Mouse (Mus musculus) urinary bladder, postnatal 36 days (tissue): ENCODE data around the gene Sgms2.
A peak's percentile ranks its signal among the peaks of the same experiment; 100 is the strongest.
"Not testable (repeated sequence)": the region's sequence is repeated elsewhere in the genome, so short reads cannot be mapped to it uniquely, and the experiment has no call there.

Experiments used
- DNase-seq, 2 experiments: peaks; one replicate each; pipeline ENCODE4 v3.0.0; 2022; ENCODE audit warnings: low spot score in 2 of 2, mixed read lengths in 1 of 2

Gene Sgms2

GRCm38 (mm10) chr3:131358205-131358604 lies 133.0 kb downstream of the Sgms2 start:
- DNase-seq = no peak

GRCm38 (mm10) chr3:131357643-131358042 lies 133.6 kb downstream of the Sgms2 start:
- DNase-seq = no peak

GRCm38 (mm10) chr3:131356026-131356425 lies 135.2 kb downstream of the Sgms2 start:
- no peak for DNase-seq

GRCm38 (mm10) chr3:131350539-131350938 lies 140.7 kb downstream of the Sgms2 start:
- DNase-seq = no peak

- DNase-seq = no peak
Observed at GRCm38 (mm10) chr3:131349013-131349412, 142.2 kb downstream of the Sgms2 start.

- DNase-seq = no peak
Observed at GRCm38 (mm10) chr3:131348579-131348950, 142.6 kb downstream of the Sgms2 start.

- DNase-seq = no peak
Observed at GRCm38 (mm10) chr3:131347831-131348578, 143.2 kb downstream of the Sgms2 start.

GRCm38 (mm10) chr3:131345903-131346302 lies 145.3 kb downstream of the Sgms2 start:
- no peak for DNase-seq

- no peak for DNase-seq
Observed at GRCm38 (mm10) chr3:131343311-131343710, 147.9 kb downstream of the Sgms2 start.

GRCm38 (mm10) chr3:131340885-131341284 lies 150.3 kb downstream of the Sgms2 start:
- DNase-seq = no peak

GRCm38 (mm10) chr3:131339280-131339679 lies 151.9 kb downstream of the Sgms2 start:
- DNase-seq = no peak

- not testable (repeated sequence) for DNase-seq
Observed at GRCm38 (mm10) chr3:131337749-131338148, 153.5 kb downstream of the Sgms2 start.

GRCm38 (mm10) chr3:131336629-131337028 lies 154.6 kb downstream of the Sgms2 start:
- DNase-seq = no peak

- DNase-seq = no peak
Observed at GRCm38 (mm10) chr3:131335117-131335547, 156.1 kb downstream of the Sgms2 start.

- no peak for DNase-seq
Observed at GRCm38 (mm10) chr3:131327189-131327588, 164.0 kb downstream of the Sgms2 start.

- DNase-seq = no peak
Observed at GRCm38 (mm10) chr3:131326637-131327036, 164.6 kb downstream of the Sgms2 start.

GRCm38 (mm10) chr3:131322081-131322815 lies 169.0 kb downstream of the Sgms2 start:
- no peak for DNase-seq

- DNase-seq = peak; percentile 66 to 75
Observed at GRCm38 (mm10) chr3:131320184-131320583, 171.0 kb downstream of the Sgms2 start.

- no peak for DNase-seq
Observed at GRCm38 (mm10) chr3:131318211-131318610, 173.0 kb downstream of the Sgms2 start.

GRCm38 (mm10) chr3:131317126-131317525 lies 174.1 kb downstream of the Sgms2 start:
- no peak for DNase-seq

GRCm38 (mm10) chr3:131315957-131316510 lies 175.2 kb downstream of the Sgms2 start:
- no peak for DNase-seq

- no peak for DNase-seq
Observed at GRCm38 (mm10) chr3:131312340-131312739, 178.9 kb downstream of the Sgms2 start.

GRCm38 (mm10) chr3:131310572-131310971 lies 180.6 kb downstream of the Sgms2 start:
- DNase-seq = no peak
